Mouse (Mus musculus) regulatory T cell (primary cell): ENCODE measurements around the gene Gucy2e.

ENCODE experiments used
- in situ Hi-C: fragments of 300-600 bp; cut with MboI, MseI; formaldehyde crosslinking; loops from one replicate; pipeline ENCODE4 v1.15.1; 2025; ENCODE audit warnings: high pct_unique_total_duplicates

The Gucy2e gene

GRCm38 (mm10) chr11:69236061-69236925 is 543 bp downstream of the Gucy2e start:
- in situ Hi-C loops, result loop anchor here (5.0 kb wide), 2 partner anchors 39 to 79 kb away; partner anchors contain the start of genes Alox12b and Alox8

DNA sequence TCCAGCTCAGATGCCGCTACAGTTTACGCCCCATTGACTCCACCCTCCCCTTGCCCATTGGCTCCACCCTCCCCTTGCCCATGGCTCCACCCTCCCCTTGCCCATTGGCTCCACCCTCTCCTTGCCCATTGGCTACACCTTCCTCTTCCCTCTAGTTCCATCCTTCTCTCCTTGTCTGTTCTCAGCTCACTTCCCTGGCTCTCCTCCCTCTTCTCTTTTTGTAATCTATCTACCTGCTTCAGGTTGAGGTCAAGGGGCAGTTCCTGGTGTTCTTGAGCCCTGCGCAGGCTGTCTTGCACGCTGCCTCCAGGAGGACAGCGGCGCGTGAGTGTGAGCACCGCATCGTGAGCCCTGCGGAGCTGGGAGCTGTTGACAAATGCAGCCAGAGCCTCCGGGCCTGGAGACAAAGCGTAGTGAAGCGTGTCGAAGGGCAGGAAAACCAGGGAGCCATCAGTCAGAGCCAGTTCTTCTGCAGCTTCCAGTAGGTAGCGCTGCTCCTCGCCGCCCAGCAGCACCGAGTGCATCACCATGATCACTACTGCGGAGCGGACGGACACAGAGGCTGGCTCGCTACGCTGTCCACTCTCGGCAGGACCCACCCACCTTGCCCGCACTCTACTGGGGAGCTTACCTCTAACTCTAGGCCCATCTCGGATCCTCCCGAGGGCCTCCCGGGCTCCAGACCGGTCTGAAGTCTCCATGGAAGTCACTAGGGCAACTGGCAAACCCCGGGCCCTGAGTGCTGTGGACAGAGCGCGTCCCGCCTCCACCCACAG is 1.4 kb downstream of the Gucy2e start:
- in situ Hi-C loops, result loop anchor here (5.0 kb wide), 2 partner anchors 38 to 78 kb away; partner anchors contain the start of genes Alox12b and Alox8

DNA sequence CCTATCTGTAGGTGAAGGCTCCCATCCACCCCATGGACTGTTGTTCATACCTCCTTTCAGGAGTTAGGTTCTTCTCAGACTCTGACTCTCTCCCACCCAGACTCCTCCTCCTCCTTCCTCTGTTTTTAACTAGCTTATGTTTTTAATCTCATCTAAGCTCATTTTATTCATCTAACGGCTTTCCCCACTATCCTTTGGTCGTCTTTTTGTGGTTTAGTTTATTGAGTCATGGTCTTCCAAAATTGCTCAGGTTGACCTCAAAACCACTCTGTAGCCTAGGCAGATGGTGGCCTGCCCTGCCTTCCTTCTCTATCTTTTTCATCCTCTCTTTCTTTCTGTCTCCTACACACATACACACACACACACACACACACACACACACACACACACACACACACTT is 3.7 kb downstream of the Gucy2e start:
- in situ Hi-C loops, result no loop called here

GRCm38 (mm10) chr11:69230420-69230819 is 6.4 kb downstream of the Gucy2e start:
- in situ Hi-C loops, result no loop called here

DNA sequence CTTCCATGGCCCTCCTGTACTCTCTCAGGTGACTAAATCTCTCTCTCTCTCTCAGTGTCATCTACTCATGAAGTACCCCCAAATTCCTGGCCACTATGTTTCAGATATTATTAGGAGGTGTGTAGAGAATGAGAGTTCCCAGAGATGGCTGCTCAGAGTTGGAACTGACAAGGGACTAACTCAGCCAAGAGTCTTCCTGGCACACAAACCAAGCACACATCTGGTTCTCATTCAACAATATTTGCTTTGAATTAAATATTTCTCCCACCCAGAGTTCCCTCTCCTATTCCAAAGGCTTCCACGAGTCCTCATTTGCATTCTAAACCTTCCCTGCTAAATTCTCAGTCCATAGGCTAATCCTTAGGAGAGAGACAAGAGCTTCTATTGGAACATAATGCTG is 11.1 kb downstream of the Gucy2e start:
- in situ Hi-C loops, result no loop called here

- in situ Hi-C loops, result loop anchor here (25.0 kb wide), 1 partner anchor 611 kb away; no protein-coding TSS in a partner anchor
These were observed 13.7 kb downstream of the Gucy2e start for GRCm38 (mm10) chr11:69223101-69223500.

DNA sequence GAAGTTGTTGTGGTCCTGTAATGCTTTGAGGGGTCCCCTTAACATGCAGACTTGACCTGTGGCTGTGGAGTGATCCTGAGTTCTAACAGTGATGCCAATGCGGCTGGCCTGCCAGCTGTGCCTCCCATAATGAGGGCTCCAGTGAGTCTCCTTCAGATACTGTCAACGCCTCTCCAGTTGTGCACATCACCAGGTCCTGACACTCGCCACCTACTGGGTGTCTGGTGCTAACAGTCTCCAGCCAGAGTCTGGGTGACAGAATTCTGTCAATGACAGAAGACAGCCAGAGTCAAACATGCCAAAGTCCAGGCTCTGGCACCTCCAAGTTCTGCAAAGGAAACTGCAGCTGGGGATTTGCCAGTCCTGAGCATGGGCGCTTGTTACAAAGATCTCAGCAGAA is 15.8 kb downstream of the Gucy2e start:
- in situ Hi-C loops, result loop anchor here (25.0 kb wide), 1 partner anchor 609 kb away; no protein-coding TSS in a partner anchor

- in situ Hi-C loops, result loop anchor here (25.0 kb wide), 1 partner anchor 606 kb away; no protein-coding TSS in a partner anchor
These were observed 18.2 kb downstream of the Gucy2e start for GRCm38 (mm10) chr11:69218661-69219060.

DNA sequence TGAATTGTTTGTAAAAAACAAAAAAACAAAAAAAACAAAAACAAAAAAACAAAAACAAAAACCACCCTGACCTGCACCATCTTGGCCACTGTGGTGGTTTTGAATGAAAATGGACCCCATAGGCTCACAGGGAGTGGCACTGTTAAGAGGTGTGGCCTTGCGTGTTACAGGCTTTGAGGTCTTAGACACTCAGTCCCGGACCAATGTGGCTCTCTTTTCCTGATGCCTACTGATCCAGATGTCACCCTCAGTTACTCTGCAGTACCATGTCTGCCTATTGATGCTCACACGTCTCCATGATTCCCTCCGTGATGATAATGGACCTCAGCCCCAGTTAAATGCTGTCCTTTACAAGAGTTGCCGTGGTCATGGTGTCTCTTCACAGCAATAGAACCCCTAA is 19.4 kb downstream of the Gucy2e start:
- in situ Hi-C loops, result loop anchor here (25.0 kb wide), 1 partner anchor 605 kb away; no protein-coding TSS in a partner anchor

GRCm38 (mm10) chr11:69211431-69211830 is 25.4 kb downstream of the Gucy2e start:
- in situ Hi-C loops, result loop anchor here (25.0 kb wide), 1 partner anchor 599 kb away; no protein-coding TSS in a partner anchor

DNA sequence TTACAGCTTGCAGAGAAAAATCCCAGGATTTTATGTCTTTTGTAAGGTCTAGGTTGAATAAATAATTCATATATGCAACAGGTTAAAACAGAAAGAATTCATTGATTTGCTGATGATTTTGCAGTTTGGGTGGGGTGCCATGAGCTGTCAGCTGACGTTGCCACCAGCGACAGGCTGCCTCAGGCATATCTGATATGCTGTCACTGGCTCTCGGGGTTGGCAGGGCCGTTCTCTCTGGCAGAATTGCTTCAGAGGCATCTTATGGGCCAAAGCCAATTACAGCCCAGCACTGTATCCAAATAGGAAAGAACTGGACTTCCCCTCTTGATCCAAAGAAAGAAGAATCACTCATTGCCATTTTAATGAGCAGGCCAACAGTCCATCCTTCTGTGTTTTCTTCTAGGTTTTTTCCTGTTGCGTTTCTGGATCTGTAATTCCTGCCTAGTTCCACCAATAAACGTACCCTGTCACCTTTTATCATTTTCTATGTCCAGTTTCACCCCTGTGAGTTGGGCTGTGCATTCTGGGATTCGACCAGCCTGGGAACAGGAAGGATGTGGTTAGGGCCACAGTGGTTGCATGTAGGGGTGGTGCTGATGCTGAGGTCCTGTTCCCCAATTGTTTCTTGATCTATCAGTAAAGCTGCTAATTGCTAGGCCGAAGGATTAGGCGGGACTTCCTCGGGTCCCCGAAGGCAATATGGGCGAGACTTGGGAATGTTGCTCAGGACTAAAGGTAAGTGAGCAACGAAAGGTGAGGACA is 34.2 kb downstream of the Gucy2e start:
- in situ Hi-C loops, result loop anchor here (25.0 kb wide), 1 partner anchor 590 kb away; no protein-coding TSS in a partner anchor

GRCm38 (mm10) chr11:69200231-69200630 is 36.6 kb downstream of the Gucy2e start:
- in situ Hi-C loops, result loop anchor here (25.0 kb wide), 1 partner anchor 588 kb away; no protein-coding TSS in a partner anchor

DNA sequence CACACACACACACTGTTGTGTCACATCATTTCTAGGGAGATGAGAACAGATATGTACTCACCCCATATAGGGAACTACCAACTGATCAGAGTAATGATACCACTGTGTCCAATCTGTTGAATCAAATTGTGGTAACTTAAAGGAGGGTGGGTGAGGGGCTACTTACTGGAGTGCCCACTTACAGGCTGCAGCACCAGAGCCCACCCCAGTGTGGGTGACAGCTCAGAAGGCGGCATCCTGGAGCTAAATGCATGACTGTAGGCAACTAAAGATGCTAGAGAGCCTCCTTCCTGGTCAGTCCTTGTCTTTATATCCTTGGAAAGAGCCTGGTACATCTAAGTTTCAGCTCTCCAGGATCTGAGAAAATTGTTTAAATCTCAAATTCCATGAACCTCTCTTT is 37.6 kb downstream of the Gucy2e start:
- in situ Hi-C loops, result loop anchor here (5.0 kb wide), 1 partner anchor 38 kb away; the partner anchor contains the start of gene Gucy2e

GRCm38 (mm10) chr11:69197743-69198142 is 39.1 kb downstream of the Gucy2e start, which contains the start of gene Alox8:
Gene Alox8 (minus strand): TSS chr11:69197843.
- in situ Hi-C loops, result loop anchor here (5.0 kb wide), 1 partner anchor 40 kb away; the partner anchor contains the start of gene Gucy2e

GRCm38 (mm10) chr11:69197194-69197593 is 39.6 kb downstream of the Gucy2e start:
- in situ Hi-C loops, result loop anchor here (5.0 kb wide), 1 partner anchor 40 kb away; the partner anchor contains the start of gene Gucy2e

GRCm38 (mm10) chr11:69196766-69197165 is 40.1 kb downstream of the Gucy2e start:
- in situ Hi-C loops, result loop anchor here (5.0 kb wide), 1 partner anchor 41 kb away; the partner anchor contains the start of gene Gucy2e

DNA sequence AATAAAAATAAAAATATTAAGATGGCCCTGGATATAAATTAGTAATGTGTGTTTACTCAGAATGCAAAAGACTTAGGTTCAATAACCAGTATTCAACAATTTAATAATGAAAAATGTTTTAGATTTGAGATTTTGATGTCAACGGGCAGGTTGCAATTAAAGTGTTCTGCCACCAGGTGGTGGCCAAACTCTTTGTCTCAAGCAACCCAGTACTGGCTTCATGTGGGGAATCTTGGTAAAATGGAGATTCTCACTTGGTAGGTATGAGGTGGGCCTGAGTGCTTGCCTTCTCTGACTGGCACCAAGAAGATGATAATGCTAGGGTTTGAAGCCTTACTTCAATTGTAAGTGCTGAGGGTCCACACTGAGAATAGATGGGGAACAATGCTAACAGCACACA is 44.0 kb downstream of the Gucy2e start:
- in situ Hi-C loops, result no loop called here

DNA sequence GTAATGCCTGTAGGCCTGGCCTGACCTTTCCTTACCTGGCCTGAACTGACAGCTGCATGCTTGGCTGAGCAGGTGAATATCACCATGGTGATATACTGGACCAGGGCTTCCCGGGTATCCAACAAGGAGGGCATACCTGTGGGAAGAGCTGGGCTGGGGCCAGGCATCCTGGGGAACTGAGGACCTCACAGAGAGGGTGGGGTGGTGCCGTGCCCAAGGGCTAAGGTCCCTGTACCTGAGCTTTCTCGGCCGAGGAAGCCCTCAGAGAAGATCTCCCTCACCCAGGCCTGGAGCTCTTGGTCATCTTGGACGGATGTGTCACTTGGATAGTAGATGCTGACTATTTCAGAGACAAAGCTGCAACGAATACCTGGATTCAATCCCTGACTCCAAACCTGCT is 50.9 kb downstream of the Gucy2e start:
- in situ Hi-C loops, result no loop called here

DNA sequence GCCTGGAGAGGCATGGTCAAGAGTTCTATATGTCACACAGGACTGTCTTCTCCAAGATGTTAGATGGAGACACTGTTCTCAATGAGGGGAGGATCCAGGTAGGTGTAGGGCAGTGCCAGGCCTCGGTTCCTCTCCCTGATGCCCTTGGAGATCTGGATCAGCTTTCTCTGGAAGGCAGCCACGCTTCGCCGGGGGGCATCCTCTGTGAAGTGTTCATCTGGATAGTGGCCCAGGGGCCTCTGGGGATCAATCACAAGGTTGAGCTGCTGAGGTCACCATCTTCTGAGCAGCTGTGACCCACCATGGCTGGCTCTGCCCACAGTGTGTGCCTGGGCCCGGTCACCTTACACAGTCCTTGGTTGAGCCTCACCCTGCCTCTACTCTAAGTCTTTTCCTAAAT is 51.8 kb downstream of the Gucy2e start:
- in situ Hi-C loops, result no loop called here

- in situ Hi-C loops, result no loop called here
These were observed 56.7 kb downstream of the Gucy2e start for GRCm38 (mm10) chr11:69180120-69180519.

DNA sequence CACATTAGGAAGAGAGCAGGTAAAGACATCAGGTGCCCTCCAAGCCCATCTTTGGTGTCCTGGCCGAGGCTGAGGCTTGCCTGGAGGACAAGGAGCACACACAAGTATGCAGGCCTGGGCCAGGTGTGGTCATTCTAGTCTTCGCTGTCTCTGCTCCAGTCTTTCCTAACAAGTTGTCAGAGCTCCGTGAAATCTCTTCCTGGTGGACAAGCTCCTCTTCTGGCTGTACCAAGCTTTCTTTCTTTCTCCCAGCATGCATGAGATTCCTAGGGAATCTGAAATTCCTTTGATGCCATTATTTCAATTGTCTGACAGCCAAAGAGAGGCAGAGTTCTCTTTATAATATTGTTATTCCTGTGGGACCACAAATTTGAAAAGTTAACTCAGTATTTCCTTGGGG is 57.3 kb downstream of the Gucy2e start:
- in situ Hi-C loops, result no loop called here
